Comparison of ENCODE assay signal across 26 mouse cellular contexts in genomic region chr12:16354711-16355110, GRCm38 (mm10).
"Had no signal": no experiment of that assay in that cellular context is flagged by ENCODE, and none has a peak within 500 bp of the region (broad histone marks: within the 10 kb centered on the region; RNA-seq: fewer than 3 reads in every experiment).

No protein-coding gene starts in this region.

- H3K9ac ChIP-seq: hindbrain, embryonic 12.5 days; hindbrain, embryonic 14.5 days; intestine, embryonic 15.5 days; kidney, embryonic 15.5 days; limb, embryonic 13.5 days; limb, embryonic 15.5 days; liver, embryonic 12.5 days; liver, embryonic 14.5 days had no signal

- H3K4me1 ChIP-seq: hindbrain, embryonic 10.5 days; hindbrain, embryonic 12.5 days; intestine, embryonic 15.5 days; kidney, embryonic 15.5 days; limb, embryonic 13.5 days; limb, embryonic 15.5 days; liver, embryonic 12.5 days had no signal

- ATAC-seq: forebrain, embryonic 16.5 days; hindbrain, embryonic 16.5 days; inflammation-experienced regulatory T-cells, adult 6 months; intestine, embryonic 15.5 days; intestine, postnatal 0 days; liver, embryonic 12.5 days had no signal

- H3K27me3 ChIP-seq: hindbrain, embryonic 12.5 days; intestine, embryonic 15.5 days; kidney, embryonic 15.5 days; limb, embryonic 13.5 days; limb, embryonic 15.5 days; liver, embryonic 12.5 days had no signal

- H3K27ac ChIP-seq: gastrocnemius, adult 2 months; hindbrain, embryonic 10.5 days; hindbrain, embryonic 12.5 days; hindbrain, embryonic 14.5 days; intestine, embryonic 15.5 days; kidney, embryonic 15.5 days; layer of hippocampus, adult 2 months; limb, embryonic 13.5 days; limb, embryonic 15.5 days; liver, embryonic 12.5 days; liver, embryonic 14.5 days had no signal

- DNase-seq: gastrocnemius, adult 2 months; gastrocnemius, postnatal 10 days; gastrocnemius, postnatal 25 days; kidney, adult 2 months; kidney, adult 9 months; kidney, postnatal 10 days; kidney, postnatal 25 days; kidney, postnatal 4 days; layer of hippocampus, adult 9-11 months; layer of hippocampus, postnatal 36 days; left cerebral cortex, postnatal 4 days; lung, adult 18-20 months had no signal

- H3K9me3 ChIP-seq: hindbrain, embryonic 10.5 days; hindbrain, embryonic 12.5 days; intestine, embryonic 15.5 days; limb, embryonic 13.5 days; limb, embryonic 15.5 days; liver, embryonic 12.5 days had no signal

- H3K4me2 ChIP-seq: hindbrain, embryonic 12.5 days; hindbrain, embryonic 14.5 days; intestine, embryonic 15.5 days; kidney, embryonic 15.5 days; limb, embryonic 13.5 days; limb, embryonic 15.5 days; liver, embryonic 12.5 days had no signal

- H3K4me3 ChIP-seq: gastrocnemius, adult 2 months; hindbrain, embryonic 10.5 days; hindbrain, embryonic 12.5 days; intestine, embryonic 15.5 days; kidney, embryonic 15.5 days; layer of hippocampus, adult 2 months; limb, embryonic 13.5 days; limb, embryonic 15.5 days; liver, embryonic 12.5 days had no signal

- H3K36me3 ChIP-seq: hindbrain, embryonic 10.5 days; hindbrain, embryonic 12.5 days; intestine, embryonic 15.5 days; kidney, embryonic 15.5 days; limb, embryonic 13.5 days; limb, embryonic 15.5 days; liver, embryonic 12.5 days had no signal
